In the genomic region with DNA sequence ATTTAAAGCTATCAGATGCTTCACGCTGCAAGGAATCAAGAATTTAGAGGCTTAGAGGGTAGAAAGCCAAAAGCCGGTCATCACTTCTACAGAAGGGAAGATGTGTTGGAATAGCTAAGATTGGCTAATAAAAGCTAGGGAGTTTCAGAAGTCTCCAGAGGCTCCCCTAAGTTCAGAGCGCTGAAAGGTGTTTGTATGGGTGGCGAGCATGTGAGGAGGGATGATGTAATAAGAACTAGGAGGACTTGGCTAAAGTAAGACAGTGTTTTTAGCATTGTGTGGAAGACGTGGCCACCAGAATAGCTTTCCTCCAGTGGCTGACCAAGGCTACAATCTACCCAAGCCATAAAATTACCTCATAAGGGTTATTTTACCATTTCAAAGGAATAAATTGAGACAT, we compare ENCODE assay signal across 14 mouse cellular contexts. TPM values are rescaled to one million over a fixed set of nuclear protein-coding genes. Genes with fewer than 3 reads are reported as not detected.
"Had no signal": no experiment of that assay in that cellular context is flagged by ENCODE, and none has a peak within 500 bp of the region (broad histone marks: within the 10 kb centered on the region; RNA-seq: fewer than 3 reads in every experiment).

No protein-coding gene starts in this region.

- DNase-seq: kidney, adult 11 months; kidney, adult 9 months; kidney, postnatal 36 days; left cerebral cortex, postnatal 4 days; lung, adult 18-20 months; thymus, postnatal 14 days had no signal

- H3K4me3 ChIP-seq: limb, embryonic 13.5 days; midbrain, embryonic 12.5 days had no signal

- H3K27ac ChIP-seq: kidney, postnatal 0 days; limb, embryonic 13.5 days; liver, embryonic 14.5 days; midbrain, embryonic 12.5 days; stomach, postnatal 0 days had no signal

RNA-seq across cellular contexts. Expression of a gene that starts 44.6 kb away (rescaled TPM):
- total RNA-seq: megakaryocyte-erythroid progenitor cell, adult 5-6 weeks had no signal

RNA-seq across cellular contexts. Expression of a gene that starts 53.7 kb away (rescaled TPM):
- total RNA-seq: layer of hippocampus, adult 18-20 months; layer of hippocampus, postnatal 10 days; left cerebral cortex, postnatal 4 days; megakaryocyte-erythroid progenitor cell, adult 5-6 weeks had no signal
